Mouse (Mus musculus) cerebellum, postnatal 14 days (tissue): ENCODE data around the gene Kcnh3.

Experiments used
- DNase-seq, 2 experiments: peaks; one replicate each; pipeline ENCODE4 v3.0.0; 2021; ENCODE audit warnings: mixed read lengths in 2 of 2

Kcnh3 gene

DNA sequence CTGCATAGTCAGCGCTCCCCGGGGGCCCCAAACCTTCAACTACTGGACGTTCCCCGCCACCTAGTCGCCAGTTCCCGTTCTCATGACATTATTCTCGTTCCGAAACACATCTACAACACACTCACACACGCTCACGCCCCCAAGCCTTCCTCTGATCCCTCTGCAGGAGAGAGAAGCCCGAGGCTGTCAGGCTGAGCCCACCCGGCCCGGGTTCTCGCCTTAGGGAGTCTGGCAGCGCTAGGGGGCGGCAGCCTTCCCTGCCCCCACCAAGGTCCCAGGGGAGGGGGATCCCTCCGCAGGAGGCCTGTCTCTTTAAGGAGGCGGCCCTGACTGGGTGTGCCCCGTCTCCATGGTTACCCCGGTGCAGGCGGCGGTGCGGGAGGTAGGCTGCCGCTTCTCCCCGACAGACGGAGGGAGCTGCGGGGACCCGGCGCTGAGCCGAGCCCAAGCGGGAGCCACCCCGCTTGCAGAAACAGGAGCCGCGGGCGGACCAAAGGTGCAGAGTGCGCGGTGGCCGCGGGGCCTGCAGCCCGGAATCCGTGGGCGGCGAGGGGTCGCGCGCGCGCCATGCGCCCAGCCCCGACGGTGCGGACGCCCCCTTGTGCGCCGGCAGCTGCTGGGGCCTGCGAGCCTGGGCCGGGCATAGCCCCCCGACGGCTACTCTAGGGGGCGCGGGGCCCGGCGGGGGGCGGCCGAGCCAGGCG is at the start of gene Kcnh3:
TSS of gene Kcnh3 (plus strand) at position 654 of the 704 bp plus-strand sequence.
- DNase-seq: peak; percentile 59 to 65

DNA sequence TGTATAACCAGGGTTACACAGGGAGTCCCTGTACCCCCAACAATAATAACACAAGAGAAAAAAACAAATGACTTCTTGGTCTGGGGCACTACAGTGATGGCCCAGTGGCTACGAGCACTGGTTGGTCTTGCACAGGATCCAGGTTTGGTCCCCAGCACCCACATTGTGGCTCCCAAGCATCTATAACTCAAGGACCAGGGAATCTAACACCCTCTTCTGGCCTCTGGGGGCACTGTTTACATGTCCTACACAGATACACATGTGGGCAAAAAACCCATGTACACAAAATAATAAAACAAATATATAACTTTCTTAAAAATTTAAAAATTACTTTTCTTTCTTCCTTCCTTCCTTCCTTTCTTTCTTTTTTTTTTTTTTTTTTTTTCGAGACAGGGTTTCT is 45.0 kb upstream of the Kcnh3 start:
- DNase-seq: no peak

DNA sequence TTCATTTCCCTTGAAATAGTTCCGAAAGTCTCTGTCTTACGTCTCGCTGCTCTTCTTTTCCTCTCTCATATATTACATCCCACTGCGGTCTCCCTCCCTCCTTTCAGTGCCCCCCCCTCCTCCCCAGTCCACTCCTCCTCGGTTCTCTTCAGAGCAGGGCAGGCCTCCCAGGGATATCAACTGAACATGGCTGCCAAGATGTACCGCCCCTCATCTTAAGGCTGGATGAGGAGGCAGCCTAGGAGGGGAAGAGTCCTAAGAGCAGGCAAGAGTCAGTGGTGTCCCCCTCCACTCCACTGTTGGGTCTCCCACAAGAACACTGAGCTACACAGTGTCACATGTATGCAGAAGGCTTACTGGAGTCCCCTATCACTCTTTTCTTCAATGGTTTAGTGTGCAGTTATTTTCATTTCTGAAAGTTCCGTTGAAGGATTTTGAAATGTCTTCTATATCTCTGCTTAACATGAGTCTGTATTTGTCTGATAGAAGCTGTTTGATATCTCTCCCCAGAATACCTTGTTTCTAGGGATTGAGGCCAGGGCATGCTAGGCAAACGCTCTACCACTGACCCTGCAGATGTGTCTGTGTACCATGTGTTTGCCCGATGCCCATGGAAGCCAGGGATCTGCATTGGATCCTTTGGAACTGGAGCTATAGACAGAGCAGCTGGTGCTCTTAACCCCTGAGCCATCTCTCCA is 40.3 kb upstream of the Kcnh3 start:
- no peak for DNase-seq

DNA sequence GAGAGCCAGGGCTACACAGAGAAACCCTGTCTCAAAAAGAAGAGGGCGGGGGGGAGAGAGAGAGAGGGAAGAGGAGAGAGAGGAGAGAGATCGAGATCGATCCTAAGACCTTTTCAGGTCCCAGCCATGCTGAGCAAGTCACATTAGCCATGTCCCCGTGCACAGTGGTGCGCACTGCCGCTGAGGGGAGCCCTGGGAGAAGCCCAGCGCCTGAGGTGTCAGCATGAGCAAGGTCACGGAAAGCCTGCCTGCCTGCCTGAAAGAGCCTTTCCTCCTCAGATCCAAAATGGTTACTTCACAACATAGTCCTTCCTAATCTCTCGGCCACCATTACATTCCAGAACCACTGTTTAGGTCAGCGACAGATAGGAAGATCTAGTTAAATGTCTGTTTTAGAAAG is 30.3 kb upstream of the Kcnh3 start:
- no peak for DNase-seq

DNA sequence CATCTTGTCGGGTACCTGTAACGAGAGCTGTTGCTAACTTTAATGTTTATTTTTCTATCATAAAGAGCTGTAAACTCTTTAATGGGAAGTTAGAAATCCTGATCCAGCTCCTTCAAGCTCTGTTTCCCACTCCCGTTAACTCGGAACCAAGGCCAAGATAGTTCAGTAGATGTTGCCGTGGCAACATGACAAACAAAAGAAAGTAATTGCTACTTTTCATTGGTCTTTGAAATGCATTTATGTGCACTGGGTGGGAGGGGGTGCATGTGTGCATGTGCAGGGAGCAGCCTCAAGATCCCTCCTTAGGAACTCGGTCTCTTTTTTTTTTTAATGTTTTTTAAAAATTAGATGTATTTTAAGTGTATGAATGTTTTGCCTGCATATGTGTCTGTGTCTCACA is 29.6 kb upstream of the Kcnh3 start:
- DNase-seq: no peak

DNA sequence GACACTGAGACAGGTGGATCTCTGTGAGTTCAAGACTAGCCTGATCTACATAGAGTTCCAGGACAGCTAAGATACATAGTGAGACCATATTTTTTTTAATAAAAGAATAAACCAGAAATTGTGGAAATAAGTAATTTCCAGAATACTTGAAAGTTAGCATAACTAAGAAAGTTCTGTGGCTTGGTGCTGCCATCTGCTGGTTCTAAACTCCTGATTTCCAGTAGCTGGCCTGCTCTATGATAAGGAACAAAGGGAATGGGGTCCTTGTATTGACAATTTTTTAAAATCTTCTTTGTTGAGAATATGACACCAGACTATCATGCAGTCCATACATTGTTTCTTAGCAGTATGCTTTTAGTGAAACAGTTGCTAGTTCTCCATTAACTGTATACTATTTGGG is 25.9 kb upstream of the Kcnh3 start:
- peak; percentile 38 to 45 for DNase-seq

DNA sequence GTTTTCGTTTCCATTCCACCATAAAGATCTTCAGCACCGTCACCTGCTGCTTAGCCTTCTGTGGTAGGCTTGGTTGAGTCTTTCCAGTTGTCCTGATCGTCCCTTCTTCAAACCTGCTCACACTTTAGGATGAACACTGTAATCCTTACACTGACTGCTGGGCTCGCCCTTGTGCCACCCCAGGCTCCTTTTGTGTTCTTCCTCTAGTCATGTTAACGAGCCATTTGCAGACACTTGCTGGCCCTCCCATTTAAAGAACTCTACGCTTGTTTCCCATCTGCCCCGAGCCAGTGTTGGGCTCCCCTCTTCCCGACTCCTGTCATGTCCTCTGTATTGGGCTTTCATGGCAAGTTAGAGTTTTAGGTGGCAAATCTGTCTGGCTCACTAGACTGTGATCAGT is 18.7 kb upstream of the Kcnh3 start:
- DNase-seq: no peak

DNA sequence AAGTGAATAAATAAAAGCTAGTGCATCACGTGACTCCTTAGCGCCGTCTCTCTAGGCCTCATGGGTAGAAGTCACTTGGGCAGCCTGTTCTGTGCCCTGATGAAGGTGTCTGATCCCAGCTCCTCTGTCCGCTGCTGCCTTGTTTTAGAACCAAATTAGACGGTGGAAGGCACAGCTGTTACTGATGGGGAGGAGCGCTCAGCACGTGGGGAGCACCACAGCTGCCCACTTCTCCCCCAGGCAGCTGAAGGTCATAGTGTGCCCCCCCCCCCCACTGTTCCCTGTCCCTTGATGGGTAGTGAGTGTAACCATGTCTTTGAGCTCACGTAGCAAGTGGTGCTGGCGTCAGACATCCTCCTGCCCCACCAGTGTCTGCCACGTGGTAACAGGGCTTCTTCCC is 11.5 kb upstream of the Kcnh3 start:
- no peak for DNase-seq

DNA sequence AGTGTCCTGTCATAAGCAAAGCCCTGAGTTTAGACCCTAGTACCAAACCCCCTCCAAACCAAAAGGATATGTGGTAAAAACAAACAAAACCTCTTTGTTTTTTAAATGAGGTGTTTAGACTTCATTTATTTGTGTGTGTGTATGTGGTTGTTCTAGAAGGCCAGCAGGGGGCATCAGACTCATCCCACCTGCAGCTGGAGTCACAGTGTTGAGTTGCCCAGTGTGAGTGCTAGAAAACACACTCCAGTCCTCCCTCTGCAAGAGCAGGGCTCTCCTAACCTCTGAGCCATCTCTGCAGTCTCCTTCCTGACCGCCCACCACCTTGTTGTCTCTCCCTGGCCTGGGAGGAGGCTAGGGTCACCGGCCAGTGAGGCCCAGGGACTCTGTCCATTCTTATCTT is 9.7 kb upstream of the Kcnh3 start:
- no peak for DNase-seq

DNA sequence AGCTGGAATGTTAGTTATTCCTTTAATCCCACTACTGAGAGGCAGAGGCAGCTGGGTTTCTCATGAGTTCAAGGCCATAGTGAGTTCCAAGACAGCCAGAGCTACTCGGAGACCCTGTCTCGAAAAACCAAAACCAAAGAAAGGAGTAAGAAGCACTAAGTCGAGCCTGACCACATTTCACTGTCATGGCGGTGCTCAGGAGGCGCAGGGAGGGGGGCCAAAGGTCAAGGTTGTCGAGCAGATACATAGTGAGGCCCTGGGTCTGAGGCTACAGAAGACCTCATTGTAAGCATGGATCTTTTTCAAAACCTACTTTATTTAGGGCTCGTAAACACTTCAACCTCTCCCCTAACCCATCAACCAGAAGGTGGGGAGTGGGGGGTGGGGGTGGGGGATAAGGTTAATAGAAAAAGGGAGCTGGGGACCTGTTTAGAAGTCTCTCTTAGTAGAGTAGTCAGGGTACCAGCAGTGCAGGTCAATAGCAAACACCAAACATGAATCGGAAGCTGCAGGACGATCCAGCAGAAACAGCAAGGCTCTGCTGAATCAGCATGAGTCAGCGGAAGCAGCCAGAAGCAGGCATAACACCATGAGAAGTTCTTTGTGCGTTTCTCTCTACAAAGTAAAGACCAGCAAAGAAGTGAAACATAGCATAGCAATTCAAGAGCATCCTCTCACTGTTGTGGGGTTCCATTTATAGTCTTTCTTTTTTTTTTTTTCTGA is 8.8 kb upstream of the Kcnh3 start:
- no peak for DNase-seq

DNA sequence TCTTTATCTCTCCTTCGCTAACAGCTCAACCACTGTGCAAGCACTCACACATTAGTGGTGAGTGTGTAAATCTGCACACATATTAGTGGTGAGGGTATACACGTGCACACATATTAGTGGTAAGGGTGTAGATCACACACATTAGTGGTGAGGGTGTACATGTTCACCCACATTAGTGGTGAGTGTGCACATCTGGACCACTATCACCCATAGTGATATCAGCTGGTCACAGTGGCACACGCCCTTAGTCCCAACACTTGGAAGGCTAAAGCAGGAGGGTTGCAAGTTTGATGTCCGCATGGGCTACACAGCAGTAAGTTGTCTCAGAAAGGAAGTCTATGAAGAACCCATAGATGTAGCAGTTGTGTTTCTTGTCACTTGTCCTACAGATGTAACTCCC is 7.0 kb upstream of the Kcnh3 start:
- DNase-seq: no peak

DNA sequence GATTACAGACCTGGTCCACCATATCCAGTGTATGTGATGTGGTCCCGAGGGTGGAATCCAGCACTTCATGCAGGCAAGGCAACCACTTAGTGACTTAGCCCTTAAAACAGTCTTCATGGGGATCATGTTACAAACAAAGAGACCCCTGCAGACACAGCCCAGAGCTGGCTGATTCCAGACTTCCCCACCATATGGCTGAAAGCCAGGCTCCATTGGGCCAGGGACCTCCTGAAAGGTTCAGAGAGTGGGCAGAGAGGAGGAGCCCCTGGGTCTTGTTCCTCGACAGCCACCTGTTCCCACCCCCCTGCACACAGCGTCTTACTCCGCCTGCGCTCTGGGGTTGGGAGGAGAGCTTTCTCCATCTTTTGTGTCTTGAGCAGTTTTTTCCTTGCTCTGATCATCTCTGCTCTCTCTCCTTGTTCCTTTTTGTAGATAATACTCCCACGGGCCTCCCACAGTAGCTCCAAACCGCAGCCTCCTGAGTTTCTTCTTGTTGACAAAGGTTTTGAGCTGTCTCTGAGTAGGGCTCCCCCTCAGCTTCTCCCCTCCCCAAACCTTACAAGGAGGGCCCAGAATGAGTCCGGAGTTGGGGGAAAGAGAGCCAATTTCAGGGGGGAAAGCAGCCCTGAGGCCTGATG is 3.2 kb upstream of the Kcnh3 start:
- DNase-seq: no peak

DNA sequence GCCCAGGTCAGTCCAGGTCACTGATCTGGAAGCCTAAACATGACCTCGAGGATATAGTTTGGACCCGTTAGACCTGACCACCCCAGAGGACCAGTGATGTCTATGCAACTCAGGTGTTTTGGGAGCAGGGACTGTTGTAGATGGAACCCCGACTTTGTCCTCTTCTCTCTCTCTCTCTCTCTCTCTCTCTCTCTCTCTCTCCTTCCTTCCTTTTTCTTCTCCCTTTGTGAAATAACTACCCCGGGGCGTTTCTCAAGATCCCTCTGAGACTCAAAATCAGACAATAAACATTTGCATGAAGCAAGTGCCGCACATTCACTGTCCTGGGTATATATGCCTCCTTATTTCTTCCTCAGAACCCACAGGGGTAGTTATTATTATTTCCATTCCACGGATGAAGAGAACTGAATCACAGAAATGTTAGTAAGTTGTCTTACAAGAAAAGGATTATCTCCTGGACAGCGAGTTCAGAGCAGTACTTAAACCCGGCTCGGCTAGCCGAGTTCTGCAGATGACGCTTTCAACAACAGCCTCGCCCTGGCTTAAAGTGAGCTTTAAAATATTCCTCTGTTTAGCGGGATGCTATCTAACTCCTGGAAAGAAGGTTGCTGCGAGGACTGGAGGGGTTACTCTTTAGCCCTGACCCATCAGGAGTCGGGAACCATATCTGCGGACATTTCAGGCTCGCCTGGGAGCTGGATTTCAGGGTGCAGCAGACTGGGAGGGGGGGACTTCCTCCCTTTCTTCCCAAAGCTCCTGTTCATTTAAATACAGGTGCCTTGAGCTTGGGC is 1.7 kb upstream of the Kcnh3 start:
- no peak for DNase-seq

DNA sequence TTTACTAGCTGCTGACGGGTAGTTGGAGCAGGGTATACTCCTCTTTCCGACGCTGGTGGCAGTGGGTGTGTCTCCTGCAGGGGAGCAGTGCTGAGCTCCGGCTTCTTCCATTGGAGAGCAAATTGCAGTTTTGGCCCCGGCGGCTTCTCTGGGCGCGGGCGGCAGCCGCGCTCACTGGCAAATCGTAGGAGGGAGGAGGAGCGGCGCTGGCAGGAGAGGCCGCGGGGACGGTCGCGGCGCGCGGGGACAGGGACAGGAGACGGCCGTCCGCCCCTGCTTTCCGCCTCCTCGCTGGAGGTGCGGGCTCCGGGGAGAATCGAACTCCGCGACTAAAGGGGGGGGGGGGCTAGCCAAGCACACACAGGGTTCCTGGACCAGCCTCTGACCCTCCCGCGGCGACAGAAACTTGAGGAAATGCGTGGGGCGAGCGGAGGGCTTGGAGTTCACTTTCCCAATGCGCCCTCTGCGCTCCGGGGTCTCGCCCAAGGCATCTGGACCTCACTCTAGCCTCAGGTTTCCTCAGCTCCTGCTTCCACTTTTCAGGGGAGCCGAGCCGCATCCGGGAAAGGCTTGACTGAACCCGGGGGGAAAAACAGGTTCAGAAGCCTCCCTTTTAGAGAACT is 965 bp upstream of the Kcnh3 start:
- DNase-seq: peak; percentile 66 to 70

DNA sequence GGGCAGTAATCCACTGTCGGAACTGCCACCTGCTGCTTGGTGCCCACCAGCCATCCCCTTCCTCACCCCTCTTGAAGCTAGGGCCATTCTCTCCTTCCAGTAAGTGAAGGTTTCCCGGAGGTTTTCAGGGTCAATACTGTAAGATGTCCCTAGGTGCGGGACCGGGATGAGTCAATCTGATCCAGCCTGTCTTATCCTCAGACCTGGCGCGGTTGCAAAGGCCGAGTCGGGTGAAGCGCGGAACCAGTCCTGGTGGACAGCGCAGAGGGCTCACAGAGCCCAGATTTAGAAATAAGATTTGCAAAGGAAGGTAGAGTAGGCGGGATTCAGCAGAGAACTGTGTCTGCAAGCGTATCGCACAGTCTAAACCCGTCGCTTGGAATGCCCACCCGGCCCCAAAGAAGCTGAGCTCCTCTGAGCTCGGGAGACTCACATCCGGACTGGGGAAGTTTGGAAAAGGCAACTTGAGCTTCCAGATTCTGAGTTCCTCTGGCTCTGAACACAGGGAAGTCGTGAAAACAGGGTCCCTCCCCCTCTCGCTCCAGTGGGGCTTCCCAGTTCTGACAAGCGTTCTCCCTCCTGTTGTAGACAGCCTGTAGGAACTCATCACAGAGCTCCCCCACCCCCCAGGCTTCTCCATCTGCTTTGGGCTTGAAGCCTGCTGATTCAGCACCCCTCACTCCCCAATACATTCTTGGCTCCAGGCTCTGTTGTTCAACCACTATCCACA is 585 bp downstream of the Kcnh3 start:
- peak; percentile 36 to 51 for DNase-seq

DNA sequence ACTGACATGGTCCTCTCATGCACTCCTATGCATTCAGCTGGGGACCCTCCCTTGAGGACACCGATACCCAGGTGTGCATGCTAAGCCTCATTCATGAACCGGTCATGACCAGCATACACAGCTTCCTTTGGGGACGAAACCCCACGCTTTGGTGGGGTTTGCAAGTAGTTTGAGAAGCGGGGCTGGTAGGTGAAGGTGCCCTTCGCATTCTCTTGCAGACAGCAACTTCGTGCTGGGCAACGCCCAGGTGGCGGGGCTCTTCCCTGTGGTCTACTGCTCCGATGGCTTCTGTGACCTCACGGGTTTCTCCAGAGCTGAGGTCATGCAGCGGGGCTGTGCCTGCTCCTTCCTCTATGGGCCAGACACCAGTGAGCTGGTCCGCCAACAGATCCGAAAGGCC is 1.4 kb downstream of the Kcnh3 start:
- no peak for DNase-seq

DNA sequence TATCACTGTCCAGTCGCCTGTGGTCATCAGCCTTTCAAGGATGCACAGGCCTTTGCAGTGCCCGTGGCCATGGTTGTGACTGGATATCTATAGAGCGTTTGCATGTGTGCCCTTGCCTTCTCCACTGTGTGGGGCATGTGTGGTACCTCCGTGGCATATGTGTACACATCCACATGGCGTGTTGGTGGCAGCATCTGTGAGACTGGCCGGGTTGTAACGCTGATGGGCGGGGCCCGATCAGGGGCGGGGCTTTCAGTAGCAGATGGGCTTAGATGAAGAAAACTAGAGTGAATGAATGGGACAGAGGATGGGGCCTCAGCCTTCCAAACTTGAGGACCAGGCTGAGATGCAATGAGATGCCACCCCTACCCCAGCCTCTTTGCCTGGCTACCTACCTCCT is 7.3 kb downstream of the Kcnh3 start:
- no peak for DNase-seq

DNA sequence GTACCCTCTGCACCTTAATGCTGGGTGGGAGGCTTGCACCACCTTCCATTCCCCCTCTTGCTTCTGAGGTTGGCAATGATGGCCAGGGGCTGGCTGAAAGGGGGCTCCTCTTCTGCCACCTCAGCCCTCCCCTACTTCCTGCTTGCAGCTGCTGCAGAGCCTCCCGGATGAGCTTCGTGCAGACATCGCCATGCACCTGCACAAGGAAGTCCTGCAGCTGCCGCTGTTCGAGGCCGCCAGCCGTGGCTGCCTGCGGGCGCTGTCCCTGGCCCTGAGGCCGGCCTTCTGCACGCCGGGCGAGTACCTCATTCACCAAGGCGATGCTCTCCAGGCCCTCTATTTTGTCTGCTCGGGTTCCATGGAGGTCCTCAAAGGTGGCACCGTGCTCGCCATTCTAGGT is 9.1 kb downstream of the Kcnh3 start:
- no peak for DNase-seq

DNA sequence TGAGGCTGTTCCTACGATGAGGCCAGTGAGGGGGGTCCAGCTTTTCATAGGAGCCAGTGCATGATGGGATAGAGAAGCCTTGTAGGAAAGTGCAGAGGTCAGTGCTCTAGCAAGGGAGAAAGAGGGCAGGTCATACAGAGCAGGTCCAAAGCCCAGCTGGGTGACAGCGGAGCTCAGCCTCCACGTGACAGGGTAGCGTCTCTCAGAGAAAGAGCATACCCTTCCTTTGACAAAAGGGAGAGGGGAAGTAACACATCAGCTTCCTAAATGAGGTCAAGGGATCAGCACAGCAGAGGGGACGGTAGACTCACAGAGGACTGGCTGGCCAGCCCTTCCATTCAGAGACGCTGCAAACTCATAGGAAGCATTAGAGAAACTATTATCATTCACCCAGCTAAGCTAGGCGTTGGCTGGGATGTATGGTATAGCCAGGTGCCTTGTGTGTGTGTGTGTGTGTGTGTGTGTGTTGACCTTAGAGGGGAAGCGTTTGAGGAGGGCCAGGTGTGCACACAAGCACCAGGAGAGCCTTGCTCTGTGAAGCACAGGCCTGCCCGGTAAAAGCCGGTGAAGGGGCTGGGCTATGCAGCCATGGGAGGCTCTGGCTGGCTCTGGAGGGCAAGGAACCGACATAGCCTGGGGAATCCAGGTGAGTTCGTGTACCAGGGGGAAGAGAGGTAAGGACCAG is 9.8 kb downstream of the Kcnh3 start:
- no peak for DNase-seq

DNA sequence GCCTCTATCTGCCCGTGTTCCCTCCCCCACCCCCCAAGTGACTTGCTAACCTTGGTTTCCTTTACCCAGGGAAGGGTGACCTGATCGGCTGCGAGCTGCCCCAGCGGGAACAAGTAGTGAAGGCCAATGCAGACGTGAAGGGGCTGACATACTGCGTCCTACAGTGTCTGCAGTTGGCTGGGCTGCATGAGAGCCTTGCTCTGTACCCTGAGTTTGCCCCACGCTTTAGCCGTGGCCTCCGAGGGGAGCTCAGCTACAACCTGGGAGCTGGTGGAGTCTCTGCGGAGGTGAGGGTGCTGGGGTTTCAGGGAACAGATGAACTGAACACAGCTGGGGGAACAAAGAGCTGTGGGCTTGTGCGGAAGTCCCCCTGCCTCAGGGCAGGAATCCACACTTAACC is 13.3 kb downstream of the Kcnh3 start:
- no peak for DNase-seq

DNA sequence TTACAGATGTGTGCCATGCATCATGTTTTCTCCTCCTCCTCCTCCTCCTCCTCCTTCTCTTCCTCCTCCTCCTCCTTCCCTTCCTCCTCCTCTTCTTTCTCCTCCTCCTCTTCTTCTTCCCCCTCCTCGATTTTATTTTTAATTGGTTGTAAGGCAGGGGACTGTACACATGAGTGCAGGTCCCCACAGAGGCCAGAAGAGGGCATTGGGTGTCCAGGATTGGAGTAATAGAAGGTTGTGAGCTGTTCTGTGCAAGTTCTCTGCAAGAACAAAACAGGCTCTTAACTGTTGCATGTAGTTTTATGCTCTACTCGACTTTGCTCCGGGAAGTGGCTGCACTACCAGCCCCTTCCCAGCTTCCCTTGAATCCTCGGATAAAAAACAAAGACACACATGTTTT is 15.5 kb downstream of the Kcnh3 start:
- DNase-seq: no peak
